Mouse (Mus musculus) cerebellum, postnatal 4 days (tissue): ENCODE data around the gene Hist1h4c.
"Not testable (repeated sequence)": the region's sequence is repeated elsewhere in the genome, so short reads cannot be mapped to it uniquely, and the experiment has no call there.

Experiments
- DNase-seq, 2 experiments: peaks; one replicate each; pipeline ENCODE4 v3.0.0; 2022; ENCODE audit warnings: low spot score in 2 of 2, mixed read lengths in 1 of 2

The Hist1h4c gene

GRCm38 (mm10) chr13:23729192-23729525 lies 30.9 kb upstream of the Hist1h4c start:
- DNase-seq = no peak

- no peak for DNase-seq
These were observed 30.4 kb upstream of the Hist1h4c start for GRCm38 (mm10) chr13:23728472-23729191.

- no peak for DNase-seq
These were observed 27.0 kb upstream of the Hist1h4c start for GRCm38 (mm10) chr13:23725213-23725612.

- no peak for DNase-seq
These were observed 26.0 kb upstream of the Hist1h4c start for GRCm38 (mm10) chr13:23724239-23724638.

GRCm38 (mm10) chr13:23717593-23718245 lies 19.5 kb upstream of the Hist1h4c start:
- not testable (repeated sequence) for DNase-seq

- DNase-seq = no peak
These were observed 18.9 kb upstream of the Hist1h4c start for GRCm38 (mm10) chr13:23717176-23717575.

GRCm38 (mm10) chr13:23716261-23717042 lies 18.2 kb upstream of the Hist1h4c start:
- DNase-seq = no peak

GRCm38 (mm10) chr13:23710374-23711089 lies 12.3 kb upstream of the Hist1h4c start, which contains the start of gene Hfe:
TSS of gene Hfe (minus strand) at chr13:23710854.
- DNase-seq = no peak

GRCm38 (mm10) chr13:23709714-23710373 lies 11.6 kb upstream of the Hist1h4c start:
- no peak for DNase-seq

GRCm38 (mm10) chr13:23708654-23709053 lies 10.4 kb upstream of the Hist1h4c start:
- no peak for DNase-seq

- no peak for DNase-seq
These were observed 9.8 kb upstream of the Hist1h4c start for GRCm38 (mm10) chr13:23708041-23708440.

GRCm38 (mm10) chr13:23706771-23707170 lies 8.5 kb upstream of the Hist1h4c start:
- DNase-seq = no peak

- no peak for DNase-seq
These were observed 7.6 kb upstream of the Hist1h4c start for GRCm38 (mm10) chr13:23705751-23706356.

GRCm38 (mm10) chr13:23702801-23703200 lies 4.5 kb upstream of the Hist1h4c start:
- DNase-seq = not testable (repeated sequence)

- DNase-seq = no peak
These were observed 4.0 kb upstream of the Hist1h4c start for GRCm38 (mm10) chr13:23702220-23702619.

- peak in 1 of 2 experiments; percentile 60 for DNase-seq
These were observed 2.7 kb upstream of the Hist1h4c start for GRCm38 (mm10) chr13:23700786-23701520.

- no peak for DNase-seq
These were observed 1.5 kb upstream of the Hist1h4c start for GRCm38 (mm10) chr13:23699767-23700166.

GRCm38 (mm10) chr13:23698996-23699395 lies 742 bp upstream of the Hist1h4c start:
- no peak for DNase-seq

GRCm38 (mm10) chr13:23697491-23698299 lies 559 bp downstream of the Hist1h4c start:
- DNase-seq = peak in 1 of 2 experiments; percentile 49
